Mouse (Mus musculus) liver, postnatal 0 days (tissue): ENCODE measurements at regions not wholly inside any gene's neighbourhood (a gene's known extent, or its start where the extent isn't known, plus 50 kb on each side); places are given as distances from the start of the nearest gene placed in this dataset.
"Not testable (repeated sequence)": the region's sequence is repeated elsewhere in the genome, so short reads cannot be mapped to it uniquely, and the experiment has no call there.

Source experiments
- CTCF ChIP-seq: sonication (generic); IDR thresholded peaks from 2 replicates; pipeline ENCODE4 v1.5.1; 2016; ENCODE audit warnings: antibody characterized with exemption, low read depth
- EP300 ChIP-seq: IDR thresholded peaks from 2 replicates; pipeline ENCODE4 v1.6.1; 2016; ENCODE audit warnings: antibody characterized with exemption, low read depth, mild to moderate bottlenecking

GRCm38 (mm10) chr12:115759041-115759440 lies 288.5 kb upstream of the Zfp386 start:
- not testable (repeated sequence) for TF ChIP-seq CTCF, EP300
